Mouse (Mus musculus) ES-E14 (cell line): ENCODE data around the gene Cerk.

Source experiments
- CHD2 ChIP-seq: IDR thresholded peaks from 2 replicates; pipeline ENCODE4 v1.6.1; 2014; ENCODE audit warnings: mild to moderate bottlenecking, low read depth, low read length, inconsistent platforms
- HCFC1 ChIP-seq: IDR thresholded peaks from 2 replicates; pipeline ENCODE4 v1.6.1; 2012; ENCODE audit warnings: low read length, inconsistent platforms, borderline replicate concordance; ENCODE audit not compliant: insufficient read depth
- MAFK ChIP-seq: IDR thresholded peaks from 2 replicates; pipeline ENCODE4 v1.6.1; 2014; ENCODE audit warnings: mild to moderate bottlenecking, low read depth, low read length, inconsistent platforms; ENCODE audit not compliant: insufficient read depth
- ZNF384 ChIP-seq: IDR thresholded peaks from 2 replicates; pipeline ENCODE4 v1.6.1; 2012; ENCODE audit warnings: low read depth, low read length, inconsistent platforms

DNA sequence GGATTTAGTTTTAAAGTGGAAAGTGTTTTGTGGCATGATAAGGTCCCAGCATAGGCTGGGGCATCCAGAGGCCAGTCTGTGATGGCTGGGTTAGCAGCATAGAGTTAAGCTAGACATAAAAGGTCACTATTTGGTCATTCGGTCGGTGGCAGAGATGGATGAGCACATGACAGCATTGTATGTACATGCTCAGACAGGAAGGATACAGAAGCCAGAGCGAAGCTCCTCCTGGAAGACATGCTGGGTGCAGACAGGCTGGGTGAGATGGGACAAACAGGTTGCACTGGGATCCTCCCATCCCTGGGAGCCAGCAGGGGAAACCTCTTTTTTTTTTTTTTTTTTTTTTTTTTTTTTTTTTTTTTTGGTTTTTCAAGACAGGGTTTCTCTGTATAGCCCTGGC is 6.0 kb upstream of the Cerk start:
- 0 out of 2 replicates have a peak, but pooled peaks have one; percentile 43 for TF ChIP-seq ZNF384
- TF ChIP-seq HCFC1: no peak
- no peak for TF ChIP-seq MAFK
- no peak for TF ChIP-seq CHD2
